Mouse (Mus musculus) stomach, postnatal 0 days (tissue): ENCODE results near the gene Slc5a10.

Experiments used
- CTCF ChIP-seq: IDR thresholded peaks from 2 replicates; pipeline ENCODE4 v1.5.1; 2016; ENCODE audit warnings: antibody characterized with exemption, low read depth, mild to moderate bottlenecking, moderate library complexity
- EP300 ChIP-seq: optimal IDR thresholded peaks from 2 replicates; pipeline ENCODE3; 2016; ENCODE audit warnings: antibody characterized with exemption

DNA sequence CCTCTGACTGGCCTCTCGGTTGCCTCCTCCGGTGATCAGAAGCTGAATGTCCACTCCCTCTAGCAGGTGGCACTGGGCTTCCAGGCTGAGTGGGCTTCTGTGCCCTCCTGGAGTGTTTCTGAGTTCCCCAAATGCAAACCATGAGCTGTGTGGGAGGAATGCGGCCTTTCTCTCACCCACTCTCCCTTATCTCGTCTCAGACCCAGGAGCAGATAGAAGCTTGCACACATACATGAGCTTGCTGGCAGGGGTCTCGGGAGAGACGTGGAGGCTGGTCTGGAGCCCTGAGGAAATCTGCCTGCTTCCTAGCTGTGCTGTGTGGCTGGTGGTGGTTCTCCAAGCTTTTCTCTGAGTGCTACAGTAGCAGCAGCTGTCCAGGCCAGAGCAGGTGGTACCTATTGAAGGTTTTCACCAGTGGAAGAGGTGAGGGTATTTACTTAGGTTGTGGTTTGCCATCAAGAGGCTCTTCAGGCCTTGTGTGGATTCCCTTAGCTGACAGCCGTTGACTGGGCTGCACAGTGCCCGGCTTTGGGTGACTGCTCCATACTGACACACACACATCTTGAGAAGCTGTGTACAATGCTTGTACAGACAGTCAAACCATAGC lies 35.4 kb downstream of the Slc5a10 start:
- TF ChIP-seq CTCF (no peak), EP300 (no peak)
